Mouse (Mus musculus) small intestine, adult 2 months (tissue): ENCODE results near the gene Fgfr4. TPM values are rescaled to one million over a fixed set of nuclear protein-coding genes. Genes with fewer than 3 reads are reported as not detected.

Source experiments
- H3K27ac ChIP-seq: fragments of 200-500 bp; 2 replicates; pipeline ENCODE4 v1.5.1; 2012; ENCODE audit warnings: low read depth, low read length, control low read depth, inconsistent platforms; ENCODE audit not compliant: insufficient read depth
- H3K27me3 ChIP-seq: fragments of 200-500 bp; 2 replicates; pipeline ENCODE4 v1.6.1; 2012; ENCODE audit warnings: mild to moderate bottlenecking, moderate library complexity, low read length, inconsistent platforms; ENCODE audit not compliant: control insufficient read depth, insufficient read depth
- H3K36me3 ChIP-seq: fragments of 200-500 bp; 2 replicates; pipeline ENCODE4 v1.6.1; 2012; ENCODE audit warnings: mild to moderate bottlenecking, low read length, control low read depth, inconsistent platforms; ENCODE audit not compliant: control insufficient read depth, insufficient read depth
- H3K4me1 ChIP-seq: fragments of 200-500 bp; 2 replicates; pipeline ENCODE4 v1.6.1; 2012; ENCODE audit warnings: low read length, inconsistent platforms, mixed read lengths; ENCODE audit not compliant: control insufficient read depth, insufficient read depth, insufficient read length
- H3K4me3 ChIP-seq: fragments of 200-500 bp; 2 replicates; pipeline ENCODE4 v1.5.1; 2012; ENCODE audit warnings: low read depth, mild to moderate bottlenecking, control low read depth, inconsistent platforms, low read length, moderate library complexity
- CTCF ChIP-seq: fragments of 200-500 bp; IDR thresholded peaks from 2 replicates; pipeline ENCODE4 v1.5.1; 2012; ENCODE audit warnings: low read depth, mild to moderate bottlenecking, control low read depth, inconsistent platforms, low read length, moderate library complexity, mixed read lengths; ENCODE audit not compliant: insufficient replicate concordance, insufficient read length; ENCODE audit errors: extremely low read depth
- POLR2A ChIP-seq: fragments of 200-500 bp; IDR thresholded peaks from 2 replicates; pipeline ENCODE4 v1.6.1; 2012; ENCODE audit warnings: low read depth, mild to moderate bottlenecking, control low read depth, inconsistent platforms, low read length, moderate library complexity
- WGBS: fragments of 180-500 bp; shearing (Covaris S2); methylation state at CpG from one replicate; pipeline ENCODE4 v1.1.7; 2018; 5-methylcytosine and 5-hydroxymethylcytosine counted together
- polyA plus RNA-seq: library from polyadenylated mRNA; depleted of rRNA; stranded (reverse); fragments of >200 nt; gene quantifications from 2 replicates; pipeline ENCODE4 v1.2.3, GENCODE M21; 2012; rRNA removed

Gene Fgfr4
- polyA plus RNA-seq, 1 experiment, result 4.8 TPM

- under 1% methylated on average over 55 of the region's 93 CpGs for WGBS
- H3K27me3 ChIP-seq, result no peaks in the 10 kb centered on the region
- H3K4me3 ChIP-seq, result peak overlapping the region; percentile 92
- peak overlapping the region; percentile 73 for H3K27ac ChIP-seq
- peaks cover 15% of the 10 kb centered on the region for H3K36me3 ChIP-seq
- TF ChIP-seq CTCF (no peak), POLR2A (peak; percentile 41)
- peaks cover 16% of the 10 kb centered on the region for H3K4me1 ChIP-seq
Observed at GRCm38 (mm10) chr13:55211221-55212010, 59.0 kb downstream of the Fgfr4 start.

- Histone ChIP-seq H3K27ac (peak overlapping the region; percentile 96), H3K36me3 (peaks cover 18% of the 10 kb centered on the region), H3K4me1 (peaks cover 16% of the 10 kb centered on the region), H3K27me3 (no peaks in the 10 kb centered on the region), H3K4me3 (peak overlapping the region; percentile 92)
- 5% methylated on average over 15 of the region's 32 CpGs for WGBS
- TF ChIP-seq POLR2A, result no peak; the same call in 1 of the 2 replicates
- TF ChIP-seq CTCF, result no peak
Observed at GRCm38 (mm10) chr13:55212011-55212360, 59.5 kb downstream of the Fgfr4 start.

- WGBS, result under 1% methylated on average over 58 of the region's 58 CpGs
- peak overlapping the region; percentile 96 for H3K27ac ChIP-seq
- H3K36me3 ChIP-seq, result peaks cover 22% of the 10 kb centered on the region
- H3K4me1 ChIP-seq, result peaks cover 16% of the 10 kb centered on the region
- H3K4me3 ChIP-seq, result peak overlapping the region; percentile 92
- no peaks in the 10 kb centered on the region for H3K27me3 ChIP-seq
- peak; percentile 23; the same call in 1 of the 2 replicates for TF ChIP-seq POLR2A
- TF ChIP-seq CTCF, result no peak
Observed at GRCm38 (mm10) chr13:55212361-55213137, 60.1 kb downstream of the Fgfr4 start.

- Histone ChIP-seq H3K27ac (peak overlapping the region; percentile 96), H3K4me3 (peak overlapping the region; percentile 92), H3K27me3 (no peaks in the 10 kb centered on the region), H3K4me1 (peaks cover 16% of the 10 kb centered on the region), H3K36me3 (peaks cover 27% of the 10 kb centered on the region)
- 56% methylated on average over 10 of the region's 10 CpGs for WGBS
- TF ChIP-seq CTCF, result no peak
- no peak for TF ChIP-seq POLR2A
Observed at GRCm38 (mm10) chr13:55213138-55213806, 60.8 kb downstream of the Fgfr4 start.

Other genes with a start within 250 kb of the Fgfr4 start
- gene Unc5a, start 203.2 kb upstream of the Fgfr4 start, polyA plus RNA-seq, result 4.4 and 5.1 TPM in 2 replicates
- gene Hk3, start 131.3 kb upstream of the Fgfr4 start, polyA plus RNA-seq, result 1.7 and 1.8 TPM in 2 replicates
- gene Uimc1, start 52.3 kb upstream of the Fgfr4 start, polyA plus RNA-seq, result 0.61 and 1.5 TPM in 2 replicates
- 4.0 and 4.1 TPM in 2 replicates for gene Zfp346, start 47.3 kb upstream of the Fgfr4 start, polyA plus RNA-seq
- gene Gm17617, start 19.1 kb upstream of the Fgfr4 start, polyA plus RNA-seq, result not detected in 2 replicates
- gene Nsd1, start 57.1 kb downstream of the Fgfr4 start, polyA plus RNA-seq, result 6.9 and 16.3 TPM in 2 replicates
- 383 and 921 TPM in 2 replicates for gene Prelid1, start 167.9 kb downstream of the Fgfr4 start, polyA plus RNA-seq
- gene Rab24, start 169.3 kb downstream of the Fgfr4 start, polyA plus RNA-seq, result 54.9 and 101 TPM in 2 replicates
- 5.1 and 8.5 TPM in 2 replicates for gene Mxd3, start 177.2 kb downstream of the Fgfr4 start, polyA plus RNA-seq
- gene Lman2, start 210.1 kb downstream of the Fgfr4 start, polyA plus RNA-seq, result 63.0 and 107 TPM in 2 replicates
- 5.9 and 14.6 TPM in 2 replicates for gene Rgs14, start 217.1 kb downstream of the Fgfr4 start, polyA plus RNA-seq
- 0.05 and 0.60 TPM in 2 replicates for gene Slc34a1, start 245.5 kb downstream of the Fgfr4 start, polyA plus RNA-seq